Mouse (Mus musculus): Measurements from ENCODE around the gene Defb39.

The Defb39 gene

GRCm38 (mm10) chr8:19064710-19065109, at the start of gene Defb39:
TSS of gene Defb39 (minus strand) at chr8:19064810.
- DNase-seq, result no peak

GRCm38 (mm10) chr8:19066013-19066412, 1.4 kb upstream of the Defb39 start:
- no peak for DNase-seq

DNA sequence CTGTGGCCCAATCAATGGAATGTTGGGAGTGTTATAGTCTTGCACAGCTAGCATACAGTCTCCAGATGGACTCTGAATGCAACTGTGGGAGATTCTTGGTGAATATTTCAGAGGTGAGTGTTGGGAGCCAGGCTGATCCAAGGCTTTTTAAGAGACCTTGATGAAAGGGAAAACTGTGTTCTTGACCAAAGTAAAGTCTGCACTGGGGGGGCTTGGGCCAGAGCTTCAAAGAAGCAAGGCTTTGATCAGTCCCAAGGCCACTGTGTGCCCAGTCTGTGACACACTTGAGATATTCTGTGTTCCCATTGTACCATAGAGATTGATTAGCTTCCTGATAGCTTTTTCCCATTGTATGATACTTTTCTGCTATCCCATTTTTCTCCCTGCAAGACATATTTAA, 1.7 kb downstream of the Defb39 start:
- DNase-seq, result no peak

DNA sequence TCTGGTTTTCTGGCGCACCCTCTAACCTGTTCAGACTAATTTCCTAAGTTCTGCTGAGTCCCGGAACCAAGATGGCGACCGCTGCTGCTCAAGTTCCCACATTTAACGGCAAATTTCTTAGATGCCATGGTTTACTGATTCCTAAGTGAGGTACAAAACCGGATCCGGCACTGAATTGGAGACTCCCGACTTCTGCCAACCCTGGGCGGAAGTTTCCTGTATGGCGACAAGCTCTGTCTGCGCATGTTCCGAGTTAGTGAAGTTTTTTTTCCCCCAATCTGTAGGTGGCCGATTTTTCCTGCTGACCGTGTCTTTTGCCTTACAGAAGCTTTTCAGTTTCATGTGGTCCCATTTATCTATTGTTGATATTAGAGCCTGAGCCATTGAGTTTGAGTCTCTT, 19.4 kb downstream of the Defb39 start:
- DNase-seq, result no peak

- DNase-seq, result no peak
Measured at GRCm38 (mm10) chr8:19026466-19026865, 38.1 kb downstream of the Defb39 start, which contains the start of gene Defb38. TSS of gene Defb38 (minus strand) at chr8:19026566.
